Mouse (Mus musculus): ENCODE data around the gene Map3k12. TPM values are rescaled to one million over a fixed set of nuclear protein-coding genes. Genes with fewer than 3 reads are reported as not detected.

The Map3k12 gene
- polyA plus RNA-seq, 1 experiment from 2014 or later, result 13.4 TPM

DNA sequence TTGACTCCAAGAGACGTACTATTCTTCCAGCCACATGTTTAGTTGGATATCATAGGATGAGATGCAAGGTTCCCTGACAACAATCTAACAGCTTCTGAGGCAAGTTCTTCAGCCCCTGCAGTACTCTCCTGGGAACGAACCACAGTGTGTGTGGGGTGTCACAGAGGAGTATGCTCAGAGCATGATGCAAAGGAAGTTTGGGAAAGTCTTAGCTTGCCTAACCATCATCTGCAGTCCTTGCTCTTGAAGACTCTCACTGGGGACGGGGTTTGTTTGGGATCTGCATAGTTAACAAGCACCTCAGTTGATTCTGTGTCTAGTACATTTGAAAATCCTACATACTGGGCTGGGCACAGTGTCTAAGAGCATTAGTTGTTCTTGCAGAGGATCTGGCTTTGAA is 8.5 kb downstream of the Map3k12 start:
- no peaks in the 10 kb centered on the region for H3K9me3 ChIP-seq
- H3K4me1 ChIP-seq, result peaks cover 24% of the 10 kb centered on the region
- H3K27ac ChIP-seq, result no peak overlapping the region
- H3K4me2 ChIP-seq, result no peak overlapping the region
- no peak for ATAC-seq (ENCODE audit: insufficient read depth, low FRiP score, low read depth)
- H3K9ac ChIP-seq, result no peak overlapping the region
- H3K36me3 ChIP-seq, result peaks cover 8% of the 10 kb centered on the region; the same call in 1 of the 2 replicates
- no peak overlapping the region for H3K4me3 ChIP-seq (replicated peaks)
- WGBS, result 77% methylated on average over 3 of the region's 3 CpGs
- H3K27me3 ChIP-seq (replicated peaks), result no peaks in the 10 kb centered on the region

DNA sequence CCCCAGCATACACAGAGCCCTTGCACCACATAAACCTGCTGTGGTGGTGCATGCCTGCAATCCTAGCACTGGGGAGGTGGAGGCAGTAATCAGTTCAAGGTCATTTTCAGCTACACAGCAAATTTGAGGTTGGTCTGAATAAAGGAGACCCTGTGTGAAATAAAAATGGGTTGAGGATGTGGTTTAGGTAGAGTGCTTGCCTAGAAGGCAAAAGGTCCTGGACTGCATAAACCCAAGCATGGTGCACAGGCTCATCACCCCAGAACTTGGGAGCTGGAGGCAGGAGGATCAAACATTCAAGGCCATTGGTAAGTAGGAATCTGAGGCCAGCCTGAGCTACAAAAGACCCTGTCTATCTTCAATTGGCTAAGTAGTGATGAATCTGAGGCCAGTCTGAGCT is 9.3 kb downstream of the Map3k12 start:
- H3K4me1 ChIP-seq, result peaks cover 17% of the 10 kb centered on the region
- no peak overlapping the region for H3K9ac ChIP-seq

DNA sequence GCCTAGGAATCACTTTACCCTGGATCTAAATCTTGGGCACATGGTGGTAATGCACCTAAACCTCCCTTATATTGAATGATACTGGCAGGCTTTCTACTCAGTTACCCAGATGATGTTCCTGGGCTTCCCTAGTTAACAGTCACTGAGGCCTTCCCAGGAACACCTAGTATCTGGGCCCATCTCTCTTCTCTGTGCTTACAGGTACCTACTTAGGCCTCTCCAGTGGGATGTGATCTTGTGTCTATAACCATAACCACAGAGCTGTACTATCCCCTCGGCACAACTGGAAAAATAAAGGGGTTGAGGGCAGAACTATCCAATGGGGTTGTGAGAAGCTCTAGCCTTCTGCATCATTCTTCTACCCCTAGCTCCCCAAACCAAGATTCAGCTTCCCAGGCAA is 10.0 kb downstream of the Map3k12 start:
- 82% methylated on average over 1 of the region's 1 CpGs for WGBS
- H3K9me3 ChIP-seq, result no peaks in the 10 kb centered on the region
- ATAC-seq (ENCODE audit: insufficient read depth, low FRiP score, low read depth), result no peak
- H3K4me3 ChIP-seq (replicated peaks), result no peak overlapping the region
- H3K4me2 ChIP-seq, result no peak overlapping the region
- H3K27me3 ChIP-seq (replicated peaks), result no peaks in the 10 kb centered on the region
- H3K27ac ChIP-seq, result no peak overlapping the region
- H3K4me1 ChIP-seq, result peaks cover 12% of the 10 kb centered on the region
- H3K36me3 ChIP-seq, result peaks cover 21% of the 10 kb centered on the region
- no peak overlapping the region for H3K9ac ChIP-seq

More for the DNA sequence above, 9.3 kb downstream of the Map3k12 start:
- Histone ChIP-seq H3K4me2 (no peak overlapping the region), H3K27me3 (replicated peaks) (no peaks in the 10 kb centered on the region), H3K27ac (no peak overlapping the region), H3K9me3 (no peaks in the 10 kb centered on the region), H3K36me3 (peaks cover 15% of the 10 kb centered on the region), H3K4me3 (replicated peaks) (no peak overlapping the region)
- no peak for ATAC-seq (ENCODE audit: insufficient read depth, low FRiP score, low read depth)

DNA sequence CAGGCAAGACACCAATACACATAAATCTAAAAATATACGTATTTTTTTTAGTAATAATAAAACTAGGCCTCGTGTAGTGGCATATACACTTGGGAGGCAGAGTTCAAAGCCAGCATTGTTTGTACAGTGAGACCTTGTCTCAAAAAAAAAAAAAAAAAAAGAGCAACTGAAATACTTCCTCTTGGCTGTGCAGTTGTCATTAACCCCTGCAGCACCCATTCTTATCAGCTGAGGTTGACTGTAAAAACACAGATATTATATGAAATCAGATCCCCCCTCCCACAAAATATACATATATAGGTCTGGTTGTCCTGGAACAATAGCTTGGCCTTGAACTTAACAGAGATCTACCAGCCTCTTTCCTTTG is 10.4 kb downstream of the Map3k12 start:
- Histone ChIP-seq H3K36me3 (peaks cover 26% of the 10 kb centered on the region), H3K9me3 (no peaks in the 10 kb centered on the region), H3K9ac (no peak overlapping the region), H3K4me3 (replicated peaks) (no peak overlapping the region), H3K4me1 (peaks cover 8% of the 10 kb centered on the region), H3K4me2 (no peak overlapping the region), H3K27me3 (replicated peaks) (no peaks in the 10 kb centered on the region), H3K27ac (no peak overlapping the region)
- no peak for ATAC-seq (ENCODE audit: insufficient read depth, low FRiP score, low read depth)
- WGBS, result 17% methylated on average over 2 of the region's 2 CpGs

DNA sequence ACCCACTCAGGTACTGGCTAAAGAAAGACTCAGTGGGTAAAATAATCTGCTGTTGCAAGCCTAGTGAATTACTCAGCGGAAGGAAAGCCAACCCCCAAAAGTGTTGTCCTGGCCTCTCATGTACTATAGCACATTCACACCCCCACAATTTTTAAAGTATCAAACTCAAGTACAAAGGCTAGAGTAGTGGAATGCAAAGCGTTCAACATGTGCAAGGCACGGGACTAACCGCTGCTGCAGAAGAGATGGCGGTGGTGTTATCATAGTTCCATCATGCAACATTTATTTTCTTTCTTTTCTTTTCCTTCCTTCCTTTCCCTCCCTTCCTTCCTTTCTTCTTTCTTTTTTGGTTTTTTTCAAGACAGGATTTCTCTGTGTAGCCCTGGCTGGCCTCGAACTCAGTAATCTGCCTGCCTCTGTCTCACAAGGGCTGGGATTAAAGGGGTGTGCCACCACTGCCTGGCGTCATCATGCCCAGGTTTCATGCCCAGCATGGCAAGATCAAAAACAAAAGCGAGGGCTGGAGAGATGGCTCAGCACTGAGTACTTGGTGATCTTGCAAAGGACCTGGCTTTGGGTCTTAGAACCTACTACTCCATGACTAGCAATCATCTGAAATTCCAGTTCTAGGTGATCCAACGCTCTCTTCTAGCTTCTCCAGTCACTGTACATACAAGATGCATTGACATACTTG is 10.9 kb downstream of the Map3k12 start:
- WGBS, result 71% methylated on average over 9 of the region's 9 CpGs
- ATAC-seq (ENCODE audit: insufficient read depth, low FRiP score, low read depth), result no peak
- Histone ChIP-seq H3K27ac (no peak overlapping the region), H3K36me3 (peaks cover 30% of the 10 kb centered on the region), H3K4me1 (peaks cover 2% of the 10 kb centered on the region; the same call in 1 of the 2 replicates), H3K9ac (no peak overlapping the region), H3K27me3 (replicated peaks) (no peaks in the 10 kb centered on the region), H3K9me3 (no peaks in the 10 kb centered on the region), H3K4me2 (no peak overlapping the region), H3K4me3 (replicated peaks) (no peak overlapping the region)

DNA sequence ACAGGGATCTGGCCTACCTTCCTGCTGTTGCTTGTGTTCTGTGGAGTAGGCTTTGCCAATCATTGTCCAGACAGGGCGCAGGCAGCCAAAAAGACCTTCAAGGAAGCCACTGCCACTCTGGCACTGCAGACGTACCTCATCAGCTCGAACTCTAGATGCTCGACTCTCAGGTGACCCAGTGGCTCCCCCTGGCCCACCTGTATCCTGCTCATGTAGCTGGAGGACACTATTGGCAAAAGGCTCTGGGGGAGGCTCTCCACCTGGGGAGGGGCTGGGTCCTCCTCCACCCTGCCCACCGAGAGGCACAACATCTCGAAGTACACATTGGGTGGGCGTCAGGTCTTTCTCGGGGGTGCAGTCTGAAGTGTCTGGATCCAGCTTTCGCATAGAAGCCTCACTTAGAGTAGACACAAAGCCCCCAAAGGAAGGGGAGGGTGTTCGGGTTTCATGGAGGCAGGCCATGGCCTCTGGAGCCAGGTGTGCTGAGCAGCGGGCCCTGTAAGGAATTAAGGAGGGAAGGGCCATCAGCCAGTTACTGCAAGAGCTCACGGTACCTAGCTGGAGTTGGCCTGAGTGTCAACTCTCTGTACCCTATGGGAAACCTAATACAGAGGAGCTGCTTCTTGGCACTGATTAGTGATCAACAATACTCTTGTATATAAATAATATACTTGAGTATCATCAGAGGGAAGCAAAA is 11.6 kb downstream of the Map3k12 start:
- no peaks in the 10 kb centered on the region; the same call in 1 of the 2 replicates for H3K4me1 ChIP-seq
- no peak overlapping the region for H3K9ac ChIP-seq
- peaks cover 37% of the 10 kb centered on the region for H3K36me3 ChIP-seq
- no peak overlapping the region for H3K27ac ChIP-seq
- 59% methylated on average over 12 of the region's 12 CpGs for WGBS
- no peak overlapping the region for H3K4me3 ChIP-seq (replicated peaks)
- H3K9me3 ChIP-seq, result no peaks in the 10 kb centered on the region
- no peak for ATAC-seq (ENCODE audit: insufficient read depth, low FRiP score, low read depth)
- H3K4me2 ChIP-seq, result no peak overlapping the region
- no peaks in the 10 kb centered on the region for H3K27me3 ChIP-seq (replicated peaks)

DNA sequence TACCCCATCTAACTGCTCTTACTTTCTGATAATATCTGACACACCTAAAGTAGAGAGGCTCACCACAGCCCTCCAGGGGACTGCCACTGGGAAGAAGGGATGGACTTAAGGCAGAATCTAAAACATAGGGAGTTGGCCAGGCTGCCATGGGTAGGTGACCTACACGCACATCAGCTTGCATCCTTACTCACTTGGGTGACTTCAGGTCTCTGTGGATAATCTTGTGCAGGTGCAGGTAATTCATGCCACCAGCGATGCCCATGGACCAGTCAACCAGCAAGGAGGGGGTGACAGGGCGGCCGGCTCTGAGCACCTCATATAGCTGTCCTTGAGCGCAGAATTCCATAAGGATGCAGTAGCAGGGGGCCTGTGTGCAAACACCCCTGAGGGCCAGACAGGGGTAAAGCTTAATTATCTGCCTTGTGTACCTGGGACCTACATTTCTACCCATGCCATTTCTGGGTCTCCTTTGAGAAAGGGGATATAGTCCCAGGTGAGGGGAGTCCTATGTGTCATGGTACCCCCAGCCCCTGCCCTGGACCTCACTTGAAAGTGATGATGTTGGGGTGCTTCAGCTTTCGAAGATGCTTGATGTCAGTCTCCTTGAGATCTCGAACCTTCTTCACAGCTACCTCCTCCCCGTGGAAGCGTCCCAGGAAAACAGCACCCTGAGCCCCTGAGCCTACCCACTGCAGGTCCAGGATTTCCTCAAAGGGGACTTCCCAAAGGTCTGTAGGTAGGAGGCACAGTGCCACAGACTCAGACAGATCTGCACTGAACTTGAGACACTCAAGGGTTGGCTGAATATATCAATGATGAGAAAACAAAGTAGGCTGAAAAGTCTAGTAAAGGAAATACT is 12.7 kb downstream of the Map3k12 start:
- Histone ChIP-seq H3K36me3 (peaks cover 48% of the 10 kb centered on the region), H3K27ac (no peak overlapping the region), H3K27me3 (replicated peaks) (no peaks in the 10 kb centered on the region), H3K4me3 (replicated peaks) (no peak overlapping the region), H3K9me3 (no peaks in the 10 kb centered on the region), H3K9ac (no peak overlapping the region), H3K4me2 (no peak overlapping the region), H3K4me1 (no peaks in the 10 kb centered on the region)
- no peak for ATAC-seq (ENCODE audit: insufficient read depth, low FRiP score, low read depth)
- WGBS, result 84% methylated on average over 9 of the region's 9 CpGs

DNA sequence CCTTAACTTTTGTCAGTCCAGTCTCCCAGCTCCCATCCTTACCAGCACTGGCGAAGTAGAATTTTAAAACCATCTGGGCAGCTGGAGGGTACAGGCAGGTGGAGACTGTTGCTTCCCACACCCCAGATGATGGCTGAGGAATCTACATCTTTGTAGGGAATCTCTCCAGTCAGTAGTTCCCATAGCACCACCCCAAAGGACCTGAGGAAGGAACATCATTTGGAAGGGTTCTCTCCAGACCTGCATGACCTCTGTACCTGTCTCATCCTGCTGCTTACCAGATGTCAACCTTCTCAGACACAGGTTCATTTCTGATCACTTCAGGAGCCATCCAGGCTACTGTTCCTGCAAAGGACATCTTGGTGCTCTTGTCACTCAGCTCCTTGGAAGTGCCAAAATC is 13.4 kb downstream of the Map3k12 start, which contains the start of gene Gm10337:
Gene Gm10337 (plus strand): TSS at position 276 of the 400 bp plus-strand sequence.
- H3K36me3 ChIP-seq, result peaks cover 48% of the 10 kb centered on the region
- WGBS, result 85% methylated on average over 1 of the region's 1 CpGs
- H3K27ac ChIP-seq, result no peak within 1 kb of the TSS
- H3K4me3 ChIP-seq (replicated peaks), result no peak within 1 kb of the TSS
- H3K4me2 ChIP-seq, result no peak within 1 kb of the TSS
- no peaks in the 10 kb centered on the region for H3K4me1 ChIP-seq
- ATAC-seq (ENCODE audit: insufficient read depth, low FRiP score, low read depth), result no peak
- H3K9me3 ChIP-seq, result no peaks in the 10 kb centered on the region
- no peaks in the 10 kb centered on the region for H3K27me3 ChIP-seq (replicated peaks)
- no peak within 1 kb of the TSS for H3K9ac ChIP-seq

DNA sequence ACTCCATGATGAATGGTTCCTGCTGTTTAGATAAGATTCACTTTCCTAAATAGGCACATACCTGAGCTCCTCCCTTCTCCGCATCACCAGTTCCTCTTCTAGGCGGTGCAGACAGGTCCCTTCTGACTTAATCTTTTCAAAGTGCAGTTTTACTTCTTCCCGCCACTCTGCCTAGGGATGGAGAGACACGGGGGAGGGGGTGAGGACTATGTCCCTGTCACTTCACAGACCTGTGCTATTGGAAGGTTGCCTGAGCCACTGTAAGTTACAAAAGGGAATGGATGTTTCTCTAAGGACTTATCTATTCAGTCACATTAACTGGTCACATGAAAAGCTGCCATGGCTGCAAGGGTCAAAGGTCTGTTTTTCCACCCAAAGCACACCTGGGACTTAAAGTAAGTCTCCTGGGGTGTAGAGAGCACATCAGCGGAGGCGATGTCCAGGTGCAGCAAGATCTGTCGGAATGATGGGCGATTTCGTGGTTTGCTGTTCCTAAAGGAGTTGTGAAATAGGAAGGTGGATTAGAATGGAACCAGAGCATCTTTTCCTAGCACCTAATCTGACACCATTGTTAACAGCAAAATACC is 14.5 kb downstream of the Map3k12 start:
- no peaks in the 10 kb centered on the region for H3K4me1 ChIP-seq
- 57% methylated on average over 9 of the region's 9 CpGs for WGBS
- no peaks in the 10 kb centered on the region for H3K9me3 ChIP-seq
- no peak overlapping the region for H3K4me2 ChIP-seq
- no peak overlapping the region for H3K9ac ChIP-seq
- peaks cover 52% of the 10 kb centered on the region for H3K36me3 ChIP-seq
- no peak for ATAC-seq (ENCODE audit: insufficient read depth, low FRiP score, low read depth)
- H3K27me3 ChIP-seq (replicated peaks), result no peaks in the 10 kb centered on the region
- no peak overlapping the region for H3K27ac ChIP-seq
- no peak overlapping the region for H3K4me3 ChIP-seq (replicated peaks)

DNA sequence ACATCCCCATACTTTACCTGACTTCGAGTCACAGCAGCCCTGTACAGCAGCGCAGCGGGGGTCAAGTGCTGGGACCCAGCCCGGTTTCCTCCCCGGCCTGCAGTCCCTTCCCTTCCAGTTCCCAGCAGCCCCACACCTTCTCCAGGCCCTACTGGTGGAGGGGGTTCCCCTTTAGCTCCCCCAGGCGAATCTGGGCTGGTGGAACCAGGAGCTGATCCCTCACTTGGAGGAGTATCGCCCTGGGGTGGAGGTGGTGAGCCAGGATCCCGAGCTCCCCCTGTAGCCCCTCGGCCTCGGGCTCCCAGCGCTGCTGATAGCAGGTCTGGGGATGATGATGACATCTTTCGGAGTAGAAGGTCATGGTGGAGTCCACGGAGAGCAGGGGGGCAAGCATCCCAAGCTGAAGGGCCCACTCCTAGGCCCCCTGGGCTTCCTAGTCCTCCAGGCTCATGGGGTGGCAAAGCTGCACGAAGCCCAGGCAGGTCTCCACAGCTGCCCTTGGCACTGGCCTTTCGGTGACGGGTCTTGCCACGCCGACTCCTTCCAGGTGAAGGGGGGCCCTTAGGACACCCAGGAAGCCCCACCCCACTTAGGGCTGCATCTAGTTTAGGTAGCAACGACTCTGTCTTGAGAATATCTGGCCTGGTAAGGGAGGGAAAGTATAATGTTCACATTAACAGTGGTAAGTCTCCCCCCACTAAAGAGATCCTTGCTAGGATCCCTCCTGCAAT is 15.6 kb downstream of the Map3k12 start:
- Histone ChIP-seq H3K27me3 (replicated peaks) (no peaks in the 10 kb centered on the region), H3K4me3 (replicated peaks) (no peak overlapping the region), H3K36me3 (peaks cover 54% of the 10 kb centered on the region), H3K9me3 (no peaks in the 10 kb centered on the region), H3K9ac (no peak overlapping the region), H3K4me2 (no peak overlapping the region), H3K27ac (no peak overlapping the region), H3K4me1 (no peaks in the 10 kb centered on the region)
- 85% methylated on average over 19 of the region's 19 CpGs for WGBS
- no peak for ATAC-seq (ENCODE audit: insufficient read depth, low FRiP score, low read depth)

DNA sequence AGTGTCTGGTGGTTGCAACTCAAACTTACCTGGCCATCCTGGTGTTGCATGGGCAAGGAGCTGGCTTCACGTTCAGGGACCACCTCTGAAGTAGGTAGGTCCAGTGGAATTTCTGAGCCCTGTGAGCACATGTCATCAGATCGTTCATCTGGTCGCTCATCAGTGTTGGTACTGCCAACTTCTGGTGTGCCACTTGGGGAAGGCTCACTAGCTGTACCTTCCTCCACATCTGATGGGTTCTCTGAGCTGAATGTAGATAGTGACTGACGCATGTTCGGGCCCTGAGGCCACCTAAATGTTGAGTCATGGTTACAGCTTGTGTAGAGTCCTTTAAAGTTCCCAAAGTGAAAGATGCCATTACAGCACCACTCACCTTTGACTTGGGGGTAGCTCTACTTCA is 16.4 kb downstream of the Map3k12 start:
- Histone ChIP-seq H3K36me3 (peaks cover 57% of the 10 kb centered on the region), H3K9me3 (no peaks in the 10 kb centered on the region), H3K4me1 (no peaks in the 10 kb centered on the region), H3K27ac (no peak overlapping the region), H3K4me3 (replicated peaks) (no peak overlapping the region), H3K9ac (no peak overlapping the region), H3K4me2 (no peak overlapping the region), H3K27me3 (replicated peaks) (no peaks in the 10 kb centered on the region)
- ATAC-seq (ENCODE audit: insufficient read depth, low FRiP score, low read depth), result no peak
- 88% methylated on average over 5 of the region's 5 CpGs for WGBS

All from stomach, embryonic 15.5 days (tissue).